Mouse (Mus musculus) CH12.LX (cell line): Measurements from ENCODE around the gene Nlrc5. TPM values are rescaled to one million over a fixed set of nuclear protein-coding genes. Genes with fewer than 3 reads are reported as not detected.

Experiments used
- DNase-seq: peaks from one replicate; pipeline ENCODE4 v3.0.0-alpha.2; 2013; ENCODE audit errors: extremely low read depth
- H3K27ac ChIP-seq: 2 replicates; pipeline ENCODE4 v1.5.1; 2012; ENCODE audit warnings: low read depth, mild to moderate bottlenecking, control low read depth, moderate library complexity; ENCODE audit not compliant: insufficient read depth
- H3K27me3 ChIP-seq: replicated peaks from 2 replicates; pipeline ENCODE3; 2012; ENCODE audit warnings: inconsistent platforms
- H3K36me3 ChIP-seq, 2 experiments: replicated peaks in 1 of 2; 2 replicates each; pipeline versions ENCODE3 to v1.6.1; 2012; ENCODE audit warnings: inconsistent platforms in 1 of 2, low read length in 1 of 2, mild to moderate bottlenecking in 1 of 2, mixed read lengths in 1 of 2, moderate library complexity in 1 of 2; ENCODE audit not compliant: control insufficient read depth in 1 of 2, insufficient read depth in 1 of 2
- H3K4me1 ChIP-seq, 2 experiments: 2 replicates each; pipeline ENCODE4 v1.6.1; 2012; ENCODE audit warnings: inconsistent platforms in 1 of 2, moderate library complexity in 1 of 2; ENCODE audit not compliant: insufficient read depth in 2 of 2, control insufficient read depth in 1 of 2
- H3K4me2 ChIP-seq: 2 replicates; pipeline ENCODE4 v1.6.1; 2012; ENCODE audit warnings: low read depth, mild to moderate bottlenecking, control low read depth; ENCODE audit not compliant: poor library complexity, insufficient read depth, severe bottlenecking
- H3K4me3 ChIP-seq, 3 experiments: fragments of 150-350 bp in 1 of 3; sonication (generic) in 1 of 3; replicated peaks in 1 of 3; 2 replicates each; pipeline versions ENCODE3 to v1.5.1; 2011 to 2012; ENCODE audit warnings: low read depth in 2 of 3, low read length in 2 of 3, mild to moderate bottlenecking in 2 of 3, moderate library complexity in 2 of 3, control low read depth in 1 of 3, improper control_type of control experiment in 1 of 3, inconsistent platforms in 1 of 3, mixed read lengths in 1 of 3; ENCODE audit not compliant: poor library complexity in 1 of 3
- H3K79me2 ChIP-seq: replicated peaks from 2 replicates; pipeline ENCODE4 v1.6.1; 2012; ENCODE audit warnings: mild to moderate bottlenecking, moderate library complexity; ENCODE audit not compliant: control insufficient read depth, poor library complexity, insufficient read depth, severe bottlenecking; ENCODE audit errors: extremely low read depth
- H3K9ac ChIP-seq: 2 replicates; pipeline ENCODE4 v1.6.1; 2012; ENCODE audit warnings: low read depth, mild to moderate bottlenecking, control low read depth, moderate library complexity; ENCODE audit not compliant: insufficient read depth
- H3K9me3 ChIP-seq: replicated peaks from 2 replicates; pipeline ENCODE3; 2012; ENCODE audit warnings: low read length, inconsistent platforms, mixed read lengths
- BHLHE40 ChIP-seq: IDR thresholded peaks from 2 replicates; pipeline ENCODE4 v1.6.1; 2011; ENCODE audit warnings: mild to moderate bottlenecking, low read depth, low read length, improper control_type of control experiment
- CHD1 ChIP-seq: IDR thresholded peaks from 2 replicates; pipeline ENCODE4 v1.6.1; 2012; ENCODE audit warnings: low read depth, low read length, improper control_type of control experiment, inconsistent platforms
- CHD2 ChIP-seq: IDR thresholded peaks from 2 replicates; pipeline ENCODE4 v1.6.1; 2011; ENCODE audit warnings: low read length, improper control_type of control experiment
- ELF1 ChIP-seq: IDR thresholded peaks from 2 replicates; pipeline ENCODE4 v1.6.1; 2014; ENCODE audit warnings: low read depth, mild to moderate bottlenecking, inconsistent platforms, low read length, improper control_type of control experiment
- EP300 ChIP-seq: IDR thresholded peaks from 2 replicates; pipeline ENCODE4 v1.6.1; 2011; ENCODE audit warnings: low read length, improper control_type of control experiment
- ETS1 ChIP-seq: conservative IDR thresholded peaks from 2 replicates; pipeline ENCODE4 v1.6.1; 2012; ENCODE audit warnings: low read depth, mild to moderate bottlenecking, inconsistent platforms, low read length, improper control_type of control experiment, moderate library complexity
- HCFC1 ChIP-seq: IDR thresholded peaks from 2 replicates; pipeline ENCODE4 v1.6.1; 2012; ENCODE audit warnings: low read depth, mild to moderate bottlenecking, inconsistent platforms, low read length, improper control_type of control experiment
- IRF4 ChIP-seq: IDR thresholded peaks from 2 replicates; pipeline ENCODE4 v1.6.1; 2014; ENCODE audit warnings: low read depth, mild to moderate bottlenecking, inconsistent platforms, low read length, improper control_type of control experiment
- KAT2A ChIP-seq: IDR thresholded peaks from 2 replicates; pipeline ENCODE4 v1.6.1; 2012; ENCODE audit warnings: low read length, improper control_type of control experiment, inconsistent platforms; ENCODE audit not compliant: insufficient replicate concordance
- MAFK ChIP-seq: IDR thresholded peaks from 2 replicates; pipeline ENCODE4 v1.6.1; 2011; ENCODE audit warnings: low read length, improper control_type of control experiment; ENCODE audit not compliant: insufficient replicate concordance
- MAX ChIP-seq: IDR thresholded peaks from 2 replicates; pipeline ENCODE4 v1.6.1; 2011; ENCODE audit warnings: low read length, improper control_type of control experiment
- MEF2A ChIP-seq: IDR thresholded peaks from 2 replicates; pipeline ENCODE4 v1.6.1; 2014; ENCODE audit warnings: low read depth, mild to moderate bottlenecking, inconsistent platforms, low read length, improper control_type of control experiment, borderline replicate concordance
- MYC ChIP-seq: IDR thresholded peaks from 2 replicates; pipeline ENCODE4 v1.6.1; 2011; ENCODE audit warnings: low read depth, mild to moderate bottlenecking, improper control_type of control experiment, low read length
- NELFE ChIP-seq: IDR thresholded peaks from 2 replicates; pipeline ENCODE4 v1.6.1; 2011; ENCODE audit warnings: low read depth, low read length, improper control_type of control experiment
- PAX5 ChIP-seq: IDR thresholded peaks from 2 replicates; pipeline ENCODE4 v1.6.1; 2012; ENCODE audit warnings: low read length, inconsistent platforms, mixed read lengths
- POLR2AphosphoS2 ChIP-seq: IDR thresholded peaks from 2 replicates; pipeline ENCODE4 v1.6.1; 2011; ENCODE audit warnings: low read depth, low read length, improper control_type of control experiment
- TBP ChIP-seq: conservative IDR thresholded peaks from 2 replicates; pipeline ENCODE4 v1.6.1; 2011; ENCODE audit warnings: low read depth, low read length, improper control_type of control experiment
- TCF12 ChIP-seq: IDR thresholded peaks from 2 replicates; pipeline ENCODE4 v1.6.1; 2014; ENCODE audit warnings: low read depth, mild to moderate bottlenecking, inconsistent platforms, low read length, improper control_type of control experiment
- ZMIZ1 ChIP-seq: IDR thresholded peaks from 2 replicates; pipeline ENCODE4 v1.6.1; 2012; ENCODE audit warnings: low read depth, mild to moderate bottlenecking, inconsistent platforms, low read length, improper control_type of control experiment
- ZNF384 ChIP-seq: IDR thresholded peaks from 2 replicates; pipeline ENCODE4 v1.6.1; 2012; ENCODE audit warnings: low read depth, low read length, improper control_type of control experiment, inconsistent platforms
- dilution Hi-C: fragments of 300-500 bp; cut with MboI; formaldehyde crosslinking; loops from 2 replicates; pipeline ENCODE4 v1.14.3; 2020; ENCODE audit warnings: low sequenced_read_pairs; ENCODE audit not compliant: extremely low pct_unique_long_range_greater_than_20kb, extremely low pct_ligation_motif_present
- in situ Hi-C: fragments of 300-500 bp; cut with MboI; formaldehyde crosslinking; loops from 3 replicates; pipeline ENCODE4 v1.14.3; 2019; ENCODE audit warnings: low sequenced_read_pairs, low pct_ligation_motif_present, low pct_unique_long_range_greater_than_20kb, mixed read lengths
- polyA plus RNA-seq: library from polyadenylated mRNA; unstranded; fragments of >175 nt; gene quantifications from 2 replicates; pipeline ENCODE4 v1.2.1, GENCODE M21; 2012; ENCODE audit warnings: low read depth; ENCODE audit not compliant: insufficient read length
- total RNA-seq, 2 experiments: library from RNA; depleted of rRNA; stranded (reverse); fragments of 300-350 nt in 1 of 2; fragments of >200 nt in 1 of 2; gene quantifications; 2 replicates each; pipeline ENCODE4 v1.2.3; 2012 to 2014

Nlrc5 gene
- total and polyA plus RNA-seq, 3 experiments: 58.6 to 72.5 (median 60.2) TPM

DNA sequence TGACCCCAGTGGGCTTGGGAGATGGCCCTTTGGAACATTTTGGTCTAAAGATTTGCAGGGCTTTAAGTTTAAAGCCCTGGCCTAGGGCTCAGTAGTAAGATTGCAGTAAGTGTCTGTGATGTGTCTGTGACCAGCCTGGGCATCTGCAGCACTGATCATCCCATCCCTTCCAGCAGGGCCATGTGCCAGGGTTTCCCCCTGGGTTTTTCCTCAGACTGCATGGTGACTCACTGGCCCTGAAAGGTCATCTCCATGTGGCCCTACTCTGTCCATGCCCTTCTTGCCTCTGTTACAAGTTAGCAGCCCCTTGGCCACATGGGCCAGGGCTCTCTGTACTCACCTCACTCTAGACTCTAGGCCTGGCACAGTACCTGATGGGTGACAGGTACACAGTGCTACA, 130.3 kb downstream of the Nlrc5 start:
- H3K9me3 ChIP-seq: no peaks in the 10 kb centered on the region
- in situ Hi-C loops (no loop called here), dilution Hi-C loops (no loop called here)
- H3K79me2 ChIP-seq: peaks cover 8% of the 10 kb centered on the region
- H3K4me3 ChIP-seq: no peak overlapping the region
- H3K9ac ChIP-seq: no peak overlapping the region
- H3K27ac ChIP-seq: peak overlapping the region; percentile 2; the same call in 1 of the 2 replicates
- peaks cover 44 to 53% of the 10 kb centered on the region in 2 experiments for H3K4me1 ChIP-seq
- no peaks in the 10 kb centered on the region for H3K27me3 ChIP-seq
- H3K36me3 ChIP-seq: peaks cover 28 to 50% of the 10 kb centered on the region in 2 experiments
- no peak for TF ChIP-seq PAX5
- TF ChIP-seq ELF1: no peak
- 0 out of 2 replicates have a peak, but pooled peaks have one; percentile 34 for TF ChIP-seq MYC
- TF ChIP-seq HCFC1: no peak
- peak; percentile 36; the same call in 1 of the 2 replicates for TF ChIP-seq MAX
- TF ChIP-seq TCF12: no peak
- no peak for TF ChIP-seq TBP
- no peak for TF ChIP-seq KAT2A
- no peak for TF ChIP-seq MAFK
- 0 out of 2 replicates have a peak, but pooled peaks have one; percentile 13 for TF ChIP-seq ETS1
- TF ChIP-seq EP300: no peak
- DNase-seq: no peak
- H3K4me2 ChIP-seq: no peak overlapping the region

GRCm38 (mm10) chr8:94566033-94566432, 131.9 kb downstream of the Nlrc5 start:
- H3K36me3 ChIP-seq: peaks cover 18 to 45% of the 10 kb centered on the region in 2 experiments
- H3K4me1 ChIP-seq: peaks cover 51 to 69% of the 10 kb centered on the region in 2 experiments
- peak overlapping the region; percentile 24; the same call in 1 of the 2 replicates for H3K27ac ChIP-seq
- no peak for DNase-seq
- no peak overlapping the region for H3K4me2 ChIP-seq
- H3K4me3 ChIP-seq: no peak overlapping the region
- no peaks in the 10 kb centered on the region for H3K27me3 ChIP-seq
- dilution Hi-C loops: no loop called here
- peaks cover 20% of the 10 kb centered on the region for H3K79me2 ChIP-seq
- no peak overlapping the region for H3K9ac ChIP-seq
- no peaks in the 10 kb centered on the region for H3K9me3 ChIP-seq
- TF ChIP-seq NELFE (no peak), BHLHE40 (peak; percentile 57), ZMIZ1 (no peak), CHD2 (no peak), TCF12 (peak; percentile 47; the same call in 1 of the 2 replicates), IRF4 (peak; percentile 50; the same call in 1 of the 2 replicates), MYC (0 out of 2 replicates have a peak, but pooled peaks have one; percentile 23), ZNF384 (no peak), MAX (peak; percentile 53), MEF2A (peak; percentile 56; the same call in 1 of the 2 replicates), POLR2AphosphoS2 (no peak), CHD1 (peak; percentile 95)
- TF ChIP-seq, all 38 proteins: peak for 7
- in situ Hi-C loops: no loop called here
